Mouse (Mus musculus): ENCODE results near the gene Ikzf5.
"Not testable (repeated sequence)": the region's sequence is repeated elsewhere in the genome, so short reads cannot be mapped to it uniquely, and the experiment has no call there.

Gene Ikzf5

GRCm38 (mm10) chr7:131410416-131411058, at the start of gene Ikzf5, which contains the start of gene Acadsb:
Gene Ikzf5 (minus strand): TSS chr7:131410521.
Gene Acadsb (plus strand): TSS chr7:131410601.
- DNase-seq, result peak; percentile 99

GRCm38 (mm10) chr7:131456714-131457113, 46.4 kb upstream of the Ikzf5 start:
- DNase-seq, result no peak

GRCm38 (mm10) chr7:131437051-131437450, 26.7 kb upstream of the Ikzf5 start:
- no peak for DNase-seq

GRCm38 (mm10) chr7:131434276-131434675, 24.0 kb upstream of the Ikzf5 start:
- DNase-seq, result no peak

- peak; percentile 58 for DNase-seq
Measured at GRCm38 (mm10) chr7:131432244-131432643, 21.9 kb upstream of the Ikzf5 start.

- DNase-seq, result no peak
Measured at GRCm38 (mm10) chr7:131427331-131427730, 17.0 kb upstream of the Ikzf5 start.

- DNase-seq, result no peak
Measured at GRCm38 (mm10) chr7:131424912-131425311, 14.6 kb upstream of the Ikzf5 start.

- no peak for DNase-seq
Measured at GRCm38 (mm10) chr7:131417605-131418004, 7.3 kb upstream of the Ikzf5 start.

- DNase-seq, result not testable (repeated sequence)
Measured at GRCm38 (mm10) chr7:131416742-131417141, 6.4 kb upstream of the Ikzf5 start.

- no peak for DNase-seq
Measured at GRCm38 (mm10) chr7:131411941-131412270, 1.6 kb upstream of the Ikzf5 start.

- DNase-seq, result peak; percentile 42
Measured at GRCm38 (mm10) chr7:131411221-131411940, 1.1 kb upstream of the Ikzf5 start.

- DNase-seq, result no peak
Measured at GRCm38 (mm10) chr7:131409988-131410385, 334 bp downstream of the Ikzf5 start.

GRCm38 (mm10) chr7:131409321-131409987, 867 bp downstream of the Ikzf5 start:
- peak; percentile 19 for DNase-seq

GRCm38 (mm10) chr7:131391761-131392160, 18.6 kb downstream of the Ikzf5 start:
- not testable (repeated sequence) for DNase-seq

- no peak for DNase-seq
Measured at GRCm38 (mm10) chr7:131371880-131372651, 38.3 kb downstream of the Ikzf5 start.

GRCm38 (mm10) chr7:131371470-131371860, 38.9 kb downstream of the Ikzf5 start:
- no peak for DNase-seq

GRCm38 (mm10) chr7:131370648-131371469, 39.5 kb downstream of the Ikzf5 start, which contains the start of gene Pstk:
Gene Pstk (plus strand): TSS chr7:131371141.
- peak; percentile 92 for DNase-seq

GRCm38 (mm10) chr7:131364131-131364530, 46.2 kb downstream of the Ikzf5 start:
- no peak for DNase-seq

GRCm38 (mm10) chr7:131362615-131363300, 47.6 kb downstream of the Ikzf5 start, which contains the start of gene 2310057M21Rik:
Gene 2310057M21Rik (minus strand): TSS chr7:131362759.
- peak; percentile 96 for DNase-seq

GRCm38 (mm10) chr7:131362269-131362614, 48.1 kb downstream of the Ikzf5 start:
- no peak for DNase-seq

GRCm38 (mm10) chr7:131356105-131356504, 54.2 kb downstream of the Ikzf5 start:
- DNase-seq, result no peak
